Mouse (Mus musculus): ENCODE data around the gene Map7d3. TPM values are rescaled to one million over a fixed set of nuclear protein-coding genes. Genes with fewer than 3 reads are reported as not detected.

Map7d3 gene
- polyA plus RNA-seq, 1 experiment, result 0.18 TPM

Other genes with a start within 250 kb of the Map7d3 start
- 22.4 and 23.2 TPM in 2 replicates for gene Mmgt1, start 224.3 kb downstream of the Map7d3 start, polyA plus RNA-seq (2012; rRNA removed)
- 64.8 and 73.8 TPM in 2 replicates for gene Slc9a6, start 212.6 kb downstream of the Map7d3 start, polyA plus RNA-seq (2012; rRNA removed)
- 249 and 284 TPM in 2 replicates for gene Fhl1, start 90.5 kb downstream of the Map7d3 start, polyA plus RNA-seq (2012; rRNA removed)
- gene Adgrg4, start 47.8 kb upstream of the Map7d3 start, polyA plus RNA-seq (2012; rRNA removed), result not detected in 2 replicates
- not detected in 2 replicates for gene Brs3, start 220.7 kb upstream of the Map7d3 start, polyA plus RNA-seq (2012; rRNA removed)
- 43.7 and 50.8 TPM in 2 replicates for gene Htatsf1, start 231.3 kb upstream of the Map7d3 start, polyA plus RNA-seq (2012; rRNA removed)